24 mouse cellular contexts compared by ENCODE assay signal in the genomic region with DNA sequence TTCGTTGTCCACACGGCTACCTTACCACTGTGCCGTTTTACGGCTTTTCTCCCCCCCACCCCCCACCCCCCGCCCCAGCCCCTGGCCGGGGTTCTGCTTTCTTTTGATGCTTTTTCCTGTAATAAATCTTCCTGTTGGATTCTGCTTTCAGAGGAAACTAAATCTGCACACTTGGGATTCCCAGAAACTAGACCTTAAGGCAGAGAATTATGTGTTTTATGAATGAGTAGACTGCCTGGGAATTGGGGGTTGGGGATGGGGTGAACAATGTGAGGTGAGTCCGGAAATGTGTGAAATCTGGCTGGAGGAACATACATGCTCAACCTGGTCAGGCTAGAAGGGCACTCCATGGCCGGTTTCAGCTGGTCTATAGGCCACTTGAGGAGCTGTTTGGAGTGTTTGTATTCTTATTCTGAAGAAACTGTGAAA. TPM values are rescaled to one million over a fixed set of nuclear protein-coding genes. Genes with fewer than 3 reads are reported as not detected.
DNase-seq lines count a peak whose midpoint lies in the region; ATAC-seq and TF ChIP-seq lines count a peak whose summit lies in the region.
"Had no signal": no experiment of that assay in that cellular context is flagged by ENCODE, and none has a peak within 500 bp of the region (broad histone marks: within the 10 kb centered on the region; RNA-seq: fewer than 3 reads in every experiment).

No protein-coding gene starts in this region.

- peaks cover 8% of the 10 kb centered on the region; the same call in 1 of the 2 replicates for H3K4me1 ChIP-seq in kidney, postnatal 0 days (replicated peaks; ENCODE audit: insufficient read depth, low read length)
- H3K4me1 ChIP-seq in lung, adult 2 months (ENCODE audit: control insufficient read depth, insufficient read depth, low read length) = peaks cover 2% of the 10 kb centered on the region; the same call in 1 of the 2 replicates
- H3K4me1 ChIP-seq in cerebellum, adult 2 months (ENCODE audit: control insufficient read depth, insufficient read depth, low read length) = no peaks in the 10 kb centered on the region
- peaks cover 7% of the 10 kb centered on the region; the same call in 1 of the 2 replicates for H3K4me1 ChIP-seq in intestine, embryonic 15.5 days (replicated peaks)
- H3K4me1 ChIP-seq: embryonic facial prominence, embryonic 12.5 days had no signal

- no peak overlapping the region for H3K9ac ChIP-seq in kidney, postnatal 0 days (ENCODE audit: low read depth, low read length)
- no peak overlapping the region for H3K9ac ChIP-seq in intestine, embryonic 15.5 days
- H3K9ac ChIP-seq: embryonic facial prominence, embryonic 12.5 days; hindbrain, embryonic 12.5 days; liver, embryonic 14.5 days had no signal

- DNase-seq in kidney, postnatal 0 days (ENCODE audit: low spot score) = peak; percentile 79
- no peak for DNase-seq in kidney, adult 8-10 months
- DNase-seq in kidney, postnatal 10 days = peak; percentile 17
- peak; percentile 54 for DNase-seq in lung, adult 2 months
- DNase-seq in lung, postnatal 4 days = peak; percentile 57 to 72
- no peak for DNase-seq in cerebellum, adult 2 months
- no peak for DNase-seq in gastrocnemius, postnatal 25 days
- DNase-seq: cerebellum, adult 9-11 months; thymus, postnatal 14 days had no signal

- H3K36me3 ChIP-seq in kidney, postnatal 0 days (ENCODE audit: insufficient read depth, low read length) = no peaks in the 10 kb centered on the region
- no peaks in the 10 kb centered on the region for H3K36me3 ChIP-seq in intestine, embryonic 15.5 days
- H3K36me3 ChIP-seq: embryonic facial prominence, embryonic 12.5 days; G1E; hindbrain, embryonic 12.5 days; midbrain, embryonic 10.5 days had no signal

- peak overlapping the region; percentile 73 for H3K27ac ChIP-seq in kidney, postnatal 0 days
- H3K27ac ChIP-seq in cerebellum, adult 2 months (ENCODE audit: insufficient read depth, low read length) = no peak overlapping the region
- H3K27ac ChIP-seq in intestine, embryonic 15.5 days = no peak overlapping the region
- H3K27ac ChIP-seq: embryonic facial prominence, embryonic 12.5 days; hindbrain, embryonic 12.5 days; liver, embryonic 14.5 days; midbrain, embryonic 10.5 days had no signal

- no peaks in the 10 kb centered on the region for H3K9me3 ChIP-seq in kidney, postnatal 0 days (replicated peaks; ENCODE audit: low read length)
- no peaks in the 10 kb centered on the region for H3K9me3 ChIP-seq in intestine, embryonic 15.5 days
- H3K9me3 ChIP-seq: embryonic facial prominence, embryonic 12.5 days; G1E; hindbrain, embryonic 12.5 days; midbrain, embryonic 10.5 days had no signal

- WGBS in kidney, postnatal 0 days = 10% methylated on average over 8 of the region's 8 CpGs
- WGBS in lung, adult 2 months = 26% methylated on average over 8 of the region's 8 CpGs
- 88% methylated on average over 8 of the region's 8 CpGs for WGBS in cerebellum, adult 2 months
- WGBS in intestine, embryonic 15.5 days = 42% methylated on average over 8 of the region's 8 CpGs

- H3K4me3 ChIP-seq in kidney, postnatal 0 days (replicated peaks; ENCODE audit: low read depth, low read length) = no peak overlapping the region
- no peak overlapping the region for H3K4me3 ChIP-seq in lung, adult 2 months (replicated peaks; ENCODE audit: extremely low read depth, low read depth, low read length)
- no peak overlapping the region for H3K4me3 ChIP-seq in cerebellum, adult 2 months (replicated peaks; ENCODE audit: insufficient read depth, low read depth, low read length)
- H3K4me3 ChIP-seq in intestine, embryonic 15.5 days (replicated peaks) = no peak overlapping the region
- H3K4me3 ChIP-seq: embryonic facial prominence, embryonic 12.5 days; hindbrain, embryonic 12.5 days; midbrain, embryonic 10.5 days had no signal

- H3K27me3 ChIP-seq in kidney, postnatal 0 days (ENCODE audit: insufficient read depth, low read length) = no peaks in the 10 kb centered on the region
- H3K27me3 ChIP-seq in cerebellum, adult 2 months (ENCODE audit: control insufficient read depth, insufficient read depth, low read length) = no peaks in the 10 kb centered on the region
- H3K27me3 ChIP-seq in intestine, embryonic 15.5 days (replicated peaks) = no peaks in the 10 kb centered on the region
- H3K27me3 ChIP-seq: embryonic facial prominence, embryonic 12.5 days had no signal

- no peak for TF ChIP-seq CTCF in kidney, postnatal 0 days (IDR thresholded peaks at IDR 0.05; ENCODE audit: low read depth)
- TF ChIP-seq CTCF in lung, adult 2 months (IDR thresholded peaks at IDR 0.05; ENCODE audit: insufficient read depth, low read length) = no peak
- TF ChIP-seq CTCF in cerebellum, adult 2 months (IDR thresholded peaks at IDR 0.05; ENCODE audit: borderline replicate concordance, insufficient read depth, low read depth, low read length) = no peak

- no peak for TF ChIP-seq POLR2A in lung, adult 2 months (IDR thresholded peaks at IDR 0.05; ENCODE audit: borderline replicate concordance, extremely low read depth, low read depth, low read length)
- TF ChIP-seq POLR2A in cerebellum, adult 2 months (IDR thresholded peaks at IDR 0.05; ENCODE audit: borderline replicate concordance, insufficient read depth, low read length) = no peak

- peak overlapping the region; percentile 34 for H3K4me2 ChIP-seq in kidney, postnatal 0 days (ENCODE audit: low read length)
- no peak overlapping the region for H3K4me2 ChIP-seq in intestine, embryonic 15.5 days (replicated peaks)
- H3K4me2 ChIP-seq: embryonic facial prominence, embryonic 12.5 days; hindbrain, embryonic 12.5 days had no signal

- ATAC-seq in kidney, postnatal 0 days (replicated peaks; ENCODE audit: low FRiP score, low read depth) = peak; percentile 62
- ATAC-seq in intestine, embryonic 15.5 days = no peak
- ATAC-seq: intestine, embryonic 16.5 days had no signal

RNA-seq across cellular contexts. Expression of a gene that starts 4.2 kb away (rescaled TPM):
- 0.12 TPM in 1 of 2 replicates, not detected in the other for polyA plus RNA-seq in kidney, postnatal 0 days (2015; fragmentation: Nextera tagmentation; extraction: Ambion mirVana)
- 0.87 and 1.5 TPM in 2 replicates for polyA plus RNA-seq in lung, adult 2 months (2012; rRNA removed)
- polyA plus RNA-seq in cerebellum, adult 2 months (2012; rRNA removed) = not detected in 2 replicates
- polyA plus RNA-seq in intestine, embryonic 15.5 days (2015; fragmentation: Nextera tagmentation; extraction: Ambion mirVana) = 0.14 TPM in 1 of 2 replicates, not detected in the other
- not detected for total RNA-seq in gastrocnemius, postnatal 25 days (2021)
- total RNA-seq: adrenal gland, postnatal 14 days; gastrocnemius, postnatal 4 days; layer of hippocampus, postnatal 10 days; left cerebral cortex, postnatal 14 days had no signal
- polyA plus RNA-seq: frontal cortex, adult 2 months; heart, embryonic 14.5 days; hindbrain, embryonic 12.5 days; intestine, embryonic 16.5 days; midbrain, embryonic 10.5 days; stomach, embryonic 16.5 days had no signal

RNA-seq across cellular contexts. Expression of a gene that starts 4.2 kb away (rescaled TPM):
- 0.07 TPM in 1 of 2 replicates, not detected in the other for polyA plus RNA-seq in kidney, postnatal 0 days (2015; fragmentation: Nextera tagmentation; extraction: Ambion mirVana)
- 247 and 423 TPM in 2 replicates for polyA plus RNA-seq in lung, adult 2 months (2012; rRNA removed)
- polyA plus RNA-seq in cerebellum, adult 2 months (2012; rRNA removed) = not detected in 2 replicates
- polyA plus RNA-seq in intestine, embryonic 15.5 days (2015; fragmentation: Nextera tagmentation; extraction: Ambion mirVana) = 0.18 and 0.19 TPM in 2 replicates
- total RNA-seq in gastrocnemius, postnatal 25 days (2021) = not detected
- total RNA-seq: adrenal gland, postnatal 14 days; gastrocnemius, postnatal 4 days; layer of hippocampus, postnatal 10 days; left cerebral cortex, postnatal 14 days had no signal
- polyA plus RNA-seq: frontal cortex, adult 2 months; G1E; heart, embryonic 14.5 days; hindbrain, embryonic 12.5 days; liver, embryonic 14.5 days; midbrain, embryonic 10.5 days; spleen, adult 2 months had no signal

RNA-seq across cellular contexts. Expression of a gene that starts 17.9 kb away (rescaled TPM):
- 69.2 and 71.7 TPM in 2 replicates for polyA plus RNA-seq in kidney, postnatal 0 days (2015; fragmentation: Nextera tagmentation; extraction: Ambion mirVana)
- 49.0 and 65.2 TPM in 2 replicates for polyA plus RNA-seq in lung, adult 2 months (2012; rRNA removed)
- 2.3 and 3.2 TPM in 2 replicates for polyA plus RNA-seq in cerebellum, adult 2 months (2012; rRNA removed)
- polyA plus RNA-seq in intestine, embryonic 15.5 days (2015; fragmentation: Nextera tagmentation; extraction: Ambion mirVana) = 51.4 and 52.3 TPM in 2 replicates
- 10 to 100 TPM; 11.0 to 14.8 TPM for total RNA-seq in gastrocnemius, postnatal 25 days (2021)

RNA-seq across cellular contexts. Expression of a gene that starts 21.8 kb away (rescaled TPM):
- 1.3 and 1.4 TPM in 2 replicates for polyA plus RNA-seq in kidney, postnatal 0 days (2015; fragmentation: Nextera tagmentation; extraction: Ambion mirVana)
- polyA plus RNA-seq in lung, adult 2 months (2012; rRNA removed) = 18.2 and 36.7 TPM in 2 replicates
- 0.55 and 0.67 TPM in 2 replicates for polyA plus RNA-seq in cerebellum, adult 2 months (2012; rRNA removed)
- polyA plus RNA-seq in intestine, embryonic 15.5 days (2015; fragmentation: Nextera tagmentation; extraction: Ambion mirVana) = 2.6 and 2.7 TPM in 2 replicates
- under 1 TPM; 0.33 to 0.67 TPM for total RNA-seq in gastrocnemius, postnatal 25 days (2021)
- total RNA-seq: layer of hippocampus, postnatal 10 days had no signal

RNA-seq across cellular contexts. Expression of a gene that starts 30.9 kb away (rescaled TPM):
- 0.07 TPM in 1 of 2 replicates, not detected in the other for polyA plus RNA-seq in kidney, postnatal 0 days (2015; fragmentation: Nextera tagmentation; extraction: Ambion mirVana)
- polyA plus RNA-seq in lung, adult 2 months (2012; rRNA removed) = 0.25 and 0.77 TPM in 2 replicates
- polyA plus RNA-seq in cerebellum, adult 2 months (2012; rRNA removed) = 0.17 and 0.29 TPM in 2 replicates
- 0.24 and 0.38 TPM in 2 replicates for polyA plus RNA-seq in intestine, embryonic 15.5 days (2015; fragmentation: Nextera tagmentation; extraction: Ambion mirVana)
- not detected for total RNA-seq in gastrocnemius, postnatal 25 days (2021)
- total RNA-seq: adrenal gland, postnatal 14 days; G1E had no signal
- polyA plus RNA-seq: G1E; heart, embryonic 14.5 days had no signal

Comparison
In these comparisons a context has a peak if more than half of its experiments do, and no peak if none do; other contexts are left out.
1. DNase-seq: peak in kidney, postnatal 0 days (single experiment), kidney, postnatal 10 days (single experiment), lung, adult 2 months (single experiment) and lung, postnatal 4 days (2 of 2); none in kidney, adult 8-10 months (0 of 2), cerebellum, adult 2 months (0 of 2) and gastrocnemius, postnatal 25 days (single experiment).
2. RNA of a gene that starts 4.2 kb away (polyA plus RNA-seq): 247 to 423 TPM in lung, adult 2 months; 0.18 to 0.19 TPM in intestine, embryonic 15.5 days, 0.07 TPM in kidney, postnatal 0 days and not detected in cerebellum, adult 2 months; every median in the first group is over 100 times any median in the second.
3. RNA of a gene that starts 17.9 kb away (polyA plus RNA-seq): 69.2 to 71.7 TPM in kidney, postnatal 0 days, 49.0 to 65.2 TPM in lung, adult 2 months and 51.4 to 52.3 TPM in intestine, embryonic 15.5 days; 2.3 to 3.2 TPM in cerebellum, adult 2 months; every median in the first group is over 10 times any median in the second.